Mouse (Mus musculus) left cerebral cortex, adult 11 months (tissue): ENCODE measurements around the gene Wnt9b.

Experiments
- DNase-seq: peaks from one replicate; pipeline ENCODE4 v3.0.0; 2022; ENCODE audit warnings: low spot score

Gene Wnt9b

DNA sequence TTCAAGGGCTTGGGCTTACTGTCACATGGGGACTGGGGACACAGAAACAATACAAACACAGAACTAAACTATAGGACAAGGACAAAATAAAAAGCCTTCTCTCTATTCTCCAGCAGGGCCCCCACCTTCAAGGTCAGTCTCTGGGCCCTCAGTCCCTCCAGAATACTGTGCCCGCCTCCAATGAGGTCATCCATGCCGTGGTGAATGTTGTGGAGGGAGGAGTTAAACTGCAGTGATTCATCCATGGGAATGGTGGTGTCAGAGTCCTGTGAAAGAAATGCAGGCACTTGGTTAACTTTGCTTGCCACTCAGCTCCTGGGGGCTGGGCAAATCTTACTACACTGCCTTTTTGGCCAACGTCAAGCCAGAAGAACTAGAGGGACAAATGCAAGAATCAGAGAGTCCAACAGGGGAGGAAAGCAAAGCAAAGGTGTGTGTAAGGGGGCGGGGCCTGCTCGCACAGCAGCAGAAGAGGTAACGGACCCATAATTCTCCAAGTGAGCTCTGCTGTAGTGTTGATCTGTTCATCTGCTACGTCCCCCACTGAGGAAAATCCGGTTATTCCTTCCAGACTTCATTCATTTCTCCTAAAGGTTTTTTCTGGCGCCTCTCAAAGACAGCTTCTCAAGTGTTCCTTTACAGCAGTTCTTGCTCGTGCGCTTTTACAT is 65.8 kb downstream of the Wnt9b start:
- DNase-seq = no peak
